Mouse (Mus musculus): ENCODE measurements at regions not wholly inside any gene's neighbourhood (a gene's known extent, or its start where the extent isn't known, plus 50 kb on each side); places are given as distances from the start of the nearest gene placed in this dataset.

DNA sequence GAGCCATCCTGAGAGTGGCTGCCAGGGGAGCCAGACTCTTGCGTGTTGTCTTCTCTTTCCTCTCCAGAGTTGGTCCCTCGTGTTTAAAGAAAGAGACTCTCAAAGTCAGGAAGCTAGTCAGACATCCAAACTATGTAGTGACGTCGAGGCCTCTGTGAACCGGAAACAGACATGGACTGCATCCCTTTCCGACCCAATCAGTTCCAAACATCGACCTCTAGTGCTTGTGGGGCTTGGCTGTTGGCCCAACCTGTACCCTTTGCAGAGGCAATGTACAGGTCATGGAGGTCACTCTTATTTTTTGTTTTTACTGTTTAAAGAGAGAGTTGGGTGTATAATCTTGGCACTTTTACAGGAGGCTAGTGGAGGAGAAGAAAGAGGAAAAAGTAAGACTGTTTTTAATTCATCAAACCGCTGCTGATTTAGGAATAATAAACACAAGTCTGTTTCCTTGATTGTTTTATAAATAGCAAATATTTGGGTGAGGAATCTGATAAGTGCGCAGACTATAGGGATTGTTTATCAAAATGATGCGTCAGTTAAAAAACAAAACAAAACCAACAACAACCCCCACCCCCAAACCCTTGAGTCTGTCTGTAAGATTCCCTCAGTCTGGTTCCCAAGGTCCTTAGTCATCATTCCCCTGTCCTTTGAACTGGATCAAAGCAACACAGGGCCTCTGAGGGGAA, 205.2 kb upstream of the Prep start:
- H3K4me2 ChIP-seq (ENCODE audit: low read length), result no peak overlapping the region
- H3K4me1 ChIP-seq (ENCODE audit: control insufficient read depth, insufficient read depth, low read length), result no peaks in the 10 kb centered on the region; the same call in 1 of the 2 replicates
- H3K36me3 ChIP-seq (ENCODE audit: control insufficient read depth, insufficient read depth, low read length), result no peaks in the 10 kb centered on the region
- 0 out of 2 replicates have a peak, but pooled peaks have one; percentile 39 for ATAC-seq
- H3K9ac ChIP-seq (ENCODE audit: low read depth, low read length), result no peak overlapping the region
- H3K9me3 ChIP-seq (replicated peaks; ENCODE audit: control insufficient read depth, low read length, poor library complexity, severe bottlenecking), result no peaks in the 10 kb centered on the region
- H3K27me3 ChIP-seq (ENCODE audit: control insufficient read depth, insufficient read depth, low read depth, low read length), result no peaks in the 10 kb centered on the region
- 82% methylated on average over 10 of the region's 10 CpGs for WGBS
- no peak overlapping the region for H3K27ac ChIP-seq (ENCODE audit: low read length)
- H3K4me3 ChIP-seq (ENCODE audit: low read depth, low read length), result no peak overlapping the region

DNA sequence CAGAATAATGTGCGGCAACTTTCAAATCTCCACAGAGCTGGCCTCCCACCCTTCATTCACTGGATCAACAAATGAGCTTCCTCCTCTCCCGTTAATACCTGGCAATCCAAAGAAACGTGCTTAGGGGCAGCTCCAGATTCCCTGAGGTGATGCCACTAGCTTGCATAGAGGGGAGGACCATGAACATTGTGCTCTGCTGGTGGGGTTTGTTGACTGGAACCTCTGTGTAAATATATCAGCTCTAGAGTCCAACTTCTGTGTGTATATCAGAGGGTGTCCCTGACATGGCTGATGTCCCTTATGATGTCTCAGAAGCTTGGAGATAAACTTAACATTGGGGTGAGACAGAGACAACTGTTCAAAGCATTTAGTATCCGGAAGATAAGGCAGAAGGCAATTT, 209.6 kb upstream of the Prep start:
- H3K4me2 ChIP-seq (ENCODE audit: low read length), result no peak overlapping the region
- H3K9ac ChIP-seq (ENCODE audit: low read depth, low read length), result no peak overlapping the region
- ATAC-seq, result no peak
- 80% methylated on average over 4 of the region's 4 CpGs for whole genome bisulfite sequencing
- H3K4me3 ChIP-seq (ENCODE audit: low read depth, low read length), result no peak overlapping the region
- no peaks in the 10 kb centered on the region for H3K27me3 ChIP-seq (ENCODE audit: control insufficient read depth, insufficient read depth, low read depth, low read length)
- no peaks in the 10 kb centered on the region; the same call in 1 of the 2 replicates for H3K4me1 ChIP-seq (ENCODE audit: control insufficient read depth, insufficient read depth, low read length)
- H3K27ac ChIP-seq (ENCODE audit: low read length), result no peak overlapping the region
- no peaks in the 10 kb centered on the region for H3K36me3 ChIP-seq (ENCODE audit: control insufficient read depth, insufficient read depth, low read length)
- no peaks in the 10 kb centered on the region for H3K9me3 ChIP-seq (replicated peaks; ENCODE audit: control insufficient read depth, low read length, poor library complexity, severe bottlenecking)

DNA sequence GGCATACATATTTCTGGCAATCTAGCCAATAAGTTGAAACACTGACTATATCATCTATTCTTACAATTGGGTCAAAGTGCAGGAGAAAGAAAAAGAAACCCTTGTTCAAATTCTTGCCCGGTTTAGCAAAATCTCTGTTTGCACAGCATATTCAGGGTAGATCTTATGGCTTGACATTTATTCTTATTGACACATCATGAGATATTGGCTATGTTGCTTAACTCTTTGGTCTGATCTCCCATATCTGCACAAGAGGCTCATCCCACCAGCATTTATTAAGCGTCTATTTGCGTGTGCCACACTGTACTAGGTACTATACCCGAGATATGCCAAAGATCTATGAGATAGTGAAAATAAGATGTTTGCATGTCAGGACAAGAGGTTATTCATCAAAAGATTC, 212.9 kb upstream of the Prep start:
- Histone ChIP-seq H3K4me3 (ENCODE audit: low read depth, low read length) (no peak overlapping the region), H3K27me3 (ENCODE audit: control insufficient read depth, insufficient read depth, low read depth, low read length) (no peaks in the 10 kb centered on the region), H3K36me3 (ENCODE audit: control insufficient read depth, insufficient read depth, low read length) (no peaks in the 10 kb centered on the region), H3K9ac (ENCODE audit: low read depth, low read length) (no peak overlapping the region), H3K4me2 (ENCODE audit: low read length) (no peak overlapping the region), H3K9me3 (replicated peaks; ENCODE audit: control insufficient read depth, low read length, poor library complexity, severe bottlenecking) (no peaks in the 10 kb centered on the region), H3K4me1 (ENCODE audit: control insufficient read depth, insufficient read depth, low read length) (no peaks in the 10 kb centered on the region), H3K27ac (ENCODE audit: low read length) (no peak overlapping the region)
- WGBS, result 97% methylated on average over 4 of the region's 4 CpGs
- no peak for ATAC-seq

DNA sequence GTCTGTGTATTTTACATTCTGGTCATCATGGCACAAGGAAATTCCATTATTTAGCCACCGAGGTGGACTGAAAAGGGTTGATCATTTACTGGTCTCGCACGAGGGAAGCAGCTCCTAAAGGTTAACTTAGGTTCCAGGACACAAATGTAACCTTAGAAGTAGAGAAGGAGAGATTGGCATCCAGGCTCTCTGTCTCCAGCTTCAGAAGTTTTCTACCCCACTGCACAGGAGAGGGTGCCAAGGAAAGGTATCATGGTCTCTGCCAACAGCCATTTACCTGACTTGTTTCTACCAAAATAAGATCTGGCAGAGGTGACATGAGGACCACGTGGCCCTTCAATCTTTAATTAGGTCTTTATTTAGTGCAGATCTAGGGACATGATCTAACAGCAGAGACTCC, 218.0 kb upstream of the Prep start:
- Histone ChIP-seq H3K27me3 (ENCODE audit: control insufficient read depth, insufficient read depth, low read depth, low read length) (no peaks in the 10 kb centered on the region), H3K4me3 (ENCODE audit: low read depth, low read length) (no peak overlapping the region), H3K9ac (ENCODE audit: low read depth, low read length) (no peak overlapping the region), H3K36me3 (ENCODE audit: control insufficient read depth, insufficient read depth, low read length) (no peaks in the 10 kb centered on the region), H3K9me3 (replicated peaks; ENCODE audit: control insufficient read depth, low read length, poor library complexity, severe bottlenecking) (no peaks in the 10 kb centered on the region), H3K27ac (ENCODE audit: low read length) (no peak overlapping the region), H3K4me2 (ENCODE audit: low read length) (no peak overlapping the region), H3K4me1 (ENCODE audit: control insufficient read depth, insufficient read depth, low read length) (peaks cover 6% of the 10 kb centered on the region; the same call in 1 of the 2 replicates)
- no peak for ATAC-seq
- 92% methylated on average over 4 of the region's 4 CpGs for WGBS

DNA sequence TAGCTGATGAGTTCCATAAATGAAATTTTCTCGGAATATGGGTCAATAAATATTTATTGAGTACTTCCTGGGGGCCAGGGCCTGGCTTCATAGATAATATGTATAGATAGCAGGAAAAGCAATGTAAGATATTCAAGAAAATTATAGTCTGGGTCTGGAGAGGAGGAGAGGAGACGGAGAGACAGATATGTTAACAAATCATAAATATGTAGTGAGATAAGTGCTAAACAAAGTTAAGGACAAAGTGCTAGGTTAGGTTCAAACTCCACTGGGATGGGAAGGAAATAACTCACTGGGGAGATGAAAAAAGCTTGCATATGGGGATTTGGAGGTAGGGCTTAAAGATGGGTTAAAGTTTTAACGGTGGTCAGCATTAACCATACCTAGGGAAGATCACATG, 220.2 kb upstream of the Prep start:
- Histone ChIP-seq H3K9me3 (replicated peaks; ENCODE audit: control insufficient read depth, low read length, poor library complexity, severe bottlenecking) (no peaks in the 10 kb centered on the region), H3K27ac (ENCODE audit: low read length) (no peak overlapping the region), H3K4me1 (ENCODE audit: control insufficient read depth, insufficient read depth, low read length) (peaks cover 6% of the 10 kb centered on the region; the same call in 1 of the 2 replicates), H3K36me3 (ENCODE audit: control insufficient read depth, insufficient read depth, low read length) (no peaks in the 10 kb centered on the region), H3K27me3 (ENCODE audit: control insufficient read depth, insufficient read depth, low read depth, low read length) (no peaks in the 10 kb centered on the region), H3K9ac (ENCODE audit: low read depth, low read length) (no peak overlapping the region), H3K4me3 (ENCODE audit: low read depth, low read length) (no peak overlapping the region), H3K4me2 (ENCODE audit: low read length) (no peak overlapping the region)
- 87% methylated on average over 3 of the region's 3 CpGs for WGBS
- no peak for ATAC-seq

DNA sequence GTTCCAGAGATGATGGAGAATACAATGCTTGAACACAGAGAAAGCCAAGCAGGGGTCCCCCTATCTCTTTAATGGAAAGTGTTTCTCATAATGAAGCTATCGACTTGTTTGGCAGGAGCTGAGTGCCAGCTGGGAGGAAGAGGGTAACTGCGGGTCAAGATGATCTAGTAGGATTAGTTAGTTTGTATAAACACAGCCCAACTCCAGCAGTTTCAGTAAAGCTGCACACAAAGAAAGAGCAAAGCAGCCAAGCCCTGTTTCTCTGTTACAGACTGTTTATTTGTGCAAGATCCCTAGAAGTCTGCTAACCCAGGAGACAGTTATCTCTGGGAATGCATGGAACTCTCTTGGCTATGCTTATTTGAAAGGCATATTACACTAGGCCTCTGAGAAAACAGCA, 220.9 kb upstream of the Prep start:
- WGBS, result 7% methylated on average over 2 of the region's 2 CpGs
- H3K9me3 ChIP-seq (replicated peaks; ENCODE audit: control insufficient read depth, low read length, poor library complexity, severe bottlenecking), result no peaks in the 10 kb centered on the region
- H3K4me1 ChIP-seq (ENCODE audit: control insufficient read depth, insufficient read depth, low read length), result peaks cover 6% of the 10 kb centered on the region; the same call in 1 of the 2 replicates
- no peak overlapping the region for H3K4me3 ChIP-seq (ENCODE audit: low read depth, low read length)
- H3K27ac ChIP-seq (ENCODE audit: low read length), result no peak overlapping the region
- H3K4me2 ChIP-seq (ENCODE audit: low read length), result no peak overlapping the region
- no peaks in the 10 kb centered on the region for H3K36me3 ChIP-seq (ENCODE audit: control insufficient read depth, insufficient read depth, low read length)
- ATAC-seq, result no peak
- H3K27me3 ChIP-seq (ENCODE audit: control insufficient read depth, insufficient read depth, low read depth, low read length), result no peaks in the 10 kb centered on the region
- no peak overlapping the region for H3K9ac ChIP-seq (ENCODE audit: low read depth, low read length)

DNA sequence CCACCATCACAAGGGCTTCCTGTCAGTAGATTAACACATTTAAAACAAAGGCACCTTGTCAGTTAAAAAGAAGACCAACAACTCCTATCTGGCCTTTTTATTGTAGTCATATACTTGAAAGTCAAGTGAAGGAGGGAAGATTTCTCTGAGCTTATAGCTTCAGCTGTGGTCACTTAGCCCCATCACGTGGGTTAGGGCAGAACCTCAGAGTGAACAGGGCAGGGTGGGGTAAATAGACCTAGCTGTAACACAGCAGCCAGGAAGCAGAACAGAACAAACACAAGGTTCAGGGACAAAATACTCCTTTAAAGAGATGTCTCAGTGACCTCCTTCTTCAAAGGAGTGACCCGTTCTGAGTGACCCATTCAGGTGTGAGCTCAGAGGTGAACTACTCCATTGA, 226.6 kb upstream of the Prep start:
- no peak overlapping the region for H3K9ac ChIP-seq (ENCODE audit: low read depth, low read length)
- 89% methylated on average over 2 of the region's 2 CpGs for WGBS

DNA sequence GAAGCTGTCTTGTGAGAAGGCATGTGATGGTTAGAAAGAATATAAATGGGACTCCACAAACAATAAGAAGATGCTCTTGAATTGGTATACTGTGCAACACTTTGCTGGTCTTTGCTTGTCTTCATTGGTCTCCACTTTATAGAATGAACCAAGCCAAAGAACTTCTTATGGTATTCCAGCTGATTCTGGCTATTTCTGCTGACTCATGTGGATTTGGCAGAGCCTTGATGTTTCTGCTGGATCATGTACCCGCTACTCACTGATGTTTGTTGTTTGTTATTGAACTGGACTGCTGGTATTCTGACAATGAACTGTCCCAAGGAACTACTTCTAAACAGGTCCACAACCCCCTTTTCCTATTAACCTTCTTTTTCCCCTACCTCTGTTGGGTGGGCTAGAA, 234.5 kb upstream of the Prep start:
- no peak overlapping the region for H3K4me2 ChIP-seq (ENCODE audit: low read length)
- no peaks in the 10 kb centered on the region for H3K36me3 ChIP-seq (ENCODE audit: control insufficient read depth, insufficient read depth, low read length)
- no peak for ATAC-seq
- no peaks in the 10 kb centered on the region for H3K27me3 ChIP-seq (ENCODE audit: control insufficient read depth, insufficient read depth, low read depth, low read length)
- H3K4me1 ChIP-seq (ENCODE audit: control insufficient read depth, insufficient read depth, low read length), result no peaks in the 10 kb centered on the region
- H3K27ac ChIP-seq (ENCODE audit: low read length), result no peak overlapping the region
- H3K9me3 ChIP-seq (replicated peaks; ENCODE audit: control insufficient read depth, low read length, poor library complexity, severe bottlenecking), result no peaks in the 10 kb centered on the region
- no peak overlapping the region for H3K9ac ChIP-seq (ENCODE audit: low read depth, low read length)
- H3K4me3 ChIP-seq (ENCODE audit: low read depth, low read length), result no peak overlapping the region
- 94% methylated on average over 1 of the region's 1 CpGs for WGBS

More for the DNA sequence above, 226.6 kb upstream of the Prep start:
- Histone ChIP-seq H3K4me3 (ENCODE audit: low read depth, low read length) (no peak overlapping the region), H3K27me3 (ENCODE audit: control insufficient read depth, insufficient read depth, low read depth, low read length) (no peaks in the 10 kb centered on the region), H3K9me3 (replicated peaks; ENCODE audit: control insufficient read depth, low read length, poor library complexity, severe bottlenecking) (no peaks in the 10 kb centered on the region), H3K4me1 (ENCODE audit: control insufficient read depth, insufficient read depth, low read length) (no peaks in the 10 kb centered on the region), H3K4me2 (ENCODE audit: low read length) (no peak overlapping the region), H3K27ac (ENCODE audit: low read length) (no peak overlapping the region), H3K36me3 (ENCODE audit: control insufficient read depth, insufficient read depth, low read length) (no peaks in the 10 kb centered on the region)
- ATAC-seq, result no peak

DNA sequence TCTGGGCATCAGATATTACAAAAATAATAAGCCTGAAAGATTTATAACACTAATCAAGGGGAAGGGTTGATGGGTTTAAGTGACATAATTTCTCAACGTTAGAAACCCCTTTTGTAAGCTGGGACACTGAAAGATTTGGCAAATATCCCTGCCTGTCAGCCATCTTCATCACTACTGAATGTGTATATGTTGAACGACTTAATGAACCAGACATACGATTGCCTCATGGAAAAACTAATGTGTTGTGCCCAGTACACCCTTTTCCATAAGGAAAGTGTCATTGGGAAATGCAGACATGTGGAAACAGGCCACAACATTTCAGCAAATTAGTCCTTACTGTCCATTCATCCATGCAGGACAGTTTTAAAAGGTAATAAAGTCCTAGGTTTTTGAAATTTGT, 240.7 kb upstream of the Prep start:
- H3K9me3 ChIP-seq (replicated peaks; ENCODE audit: control insufficient read depth, low read length, poor library complexity, severe bottlenecking), result no peaks in the 10 kb centered on the region
- no peak overlapping the region for H3K27ac ChIP-seq (ENCODE audit: low read length)
- 82% methylated on average over 3 of the region's 3 CpGs for WGBS
- no peak overlapping the region for H3K9ac ChIP-seq (ENCODE audit: low read depth, low read length)
- H3K27me3 ChIP-seq (ENCODE audit: control insufficient read depth, insufficient read depth, low read depth, low read length), result no peaks in the 10 kb centered on the region
- H3K4me1 ChIP-seq (ENCODE audit: control insufficient read depth, insufficient read depth, low read length), result no peaks in the 10 kb centered on the region
- no peak overlapping the region for H3K4me2 ChIP-seq (ENCODE audit: low read length)
- no peak overlapping the region for H3K4me3 ChIP-seq (ENCODE audit: low read depth, low read length)
- no peak for ATAC-seq
- H3K36me3 ChIP-seq (ENCODE audit: control insufficient read depth, insufficient read depth, low read length), result no peaks in the 10 kb centered on the region

Measured in midbrain, embryonic 16.5 days (tissue).